Mouse (Mus musculus): ENCODE data around the gene 2010111I01Rik.

DNA sequence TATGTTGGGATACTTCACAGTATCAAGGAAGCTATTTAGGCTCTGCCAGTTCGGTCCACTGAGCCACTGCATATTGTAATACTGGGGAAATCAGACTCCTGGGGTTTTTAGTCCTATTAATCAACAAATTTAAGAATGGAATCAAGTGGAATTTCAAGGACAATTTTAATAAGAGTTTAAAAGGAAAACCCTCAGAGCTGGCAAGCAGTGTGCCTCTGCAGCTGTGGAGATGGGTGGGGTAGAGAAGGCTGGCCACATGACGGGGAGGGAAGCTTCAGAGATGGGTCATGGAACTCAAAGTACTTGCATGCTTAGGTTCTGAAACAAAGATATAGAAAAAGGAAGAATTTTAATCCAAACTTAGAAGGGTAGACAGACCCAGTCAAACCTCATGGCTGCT is 116.1 kb downstream of the 2010111I01Rik start:
- TF ChIP-seq CTCF (IDR thresholded peaks at IDR 0.05; ENCODE audit: extremely low read depth, insufficient read depth, low read length): no peak
- no peak for TF ChIP-seq POLR2A (IDR thresholded peaks at IDR 0.05; ENCODE audit: extremely low read depth, insufficient read depth, low read length)
